Mouse (Mus musculus) spleen, postnatal 36 days (tissue): ENCODE results near the gene Rep15.

ENCODE experiments used
- DNase-seq, 2 experiments: peaks; one replicate each; pipeline ENCODE4 v3.0.0; 2022; ENCODE audit warnings: low spot score in 2 of 2, mixed read lengths in 1 of 2

Gene Rep15

GRCm38 (mm10) chr6:147029591-147029990 is 2.8 kb upstream of the Rep15 start:
- DNase-seq: no peak

- no peak for DNase-seq
Measured at GRCm38 (mm10) chr6:147030096-147030885, 2.1 kb upstream of the Rep15 start.

- peak; percentile 81 to 87 for DNase-seq
Measured at GRCm38 (mm10) chr6:147042291-147043290, 10.2 kb downstream of the Rep15 start, which contains the start of gene Mrps35. Mrps35 (plus strand) TSS chr6:147042764.

- DNase-seq: no peak
Measured at GRCm38 (mm10) chr6:147043633-147044032, 11.2 kb downstream of the Rep15 start.

- no peak for DNase-seq
Measured at GRCm38 (mm10) chr6:147049239-147049805, 16.9 kb downstream of the Rep15 start.

GRCm38 (mm10) chr6:147051666-147052065 is 19.3 kb downstream of the Rep15 start:
- no peak for DNase-seq

GRCm38 (mm10) chr6:147052440-147052839 is 20.1 kb downstream of the Rep15 start:
- no peak for DNase-seq

GRCm38 (mm10) chr6:147053785-147054646 is 21.6 kb downstream of the Rep15 start:
- no peak for DNase-seq

GRCm38 (mm10) chr6:147055374-147055977 is 23.1 kb downstream of the Rep15 start:
- DNase-seq: no peak

- DNase-seq: no peak
Measured at GRCm38 (mm10) chr6:147059326-147059725, 26.9 kb downstream of the Rep15 start.

- no peak for DNase-seq
Measured at GRCm38 (mm10) chr6:147061630-147062029, 29.2 kb downstream of the Rep15 start.

- no peak for DNase-seq
Measured at GRCm38 (mm10) chr6:147062034-147062433, 29.6 kb downstream of the Rep15 start.

GRCm38 (mm10) chr6:147062694-147063093 is 30.3 kb downstream of the Rep15 start:
- no peak for DNase-seq

GRCm38 (mm10) chr6:147064226-147064943 is 32.0 kb downstream of the Rep15 start:
- no peak for DNase-seq

GRCm38 (mm10) chr6:147064944-147065261 is 32.5 kb downstream of the Rep15 start:
- DNase-seq: no peak

GRCm38 (mm10) chr6:147075808-147076387 is 43.5 kb downstream of the Rep15 start:
- DNase-seq: no peak

- DNase-seq: no peak
Measured at GRCm38 (mm10) chr6:147076878-147077277, 44.5 kb downstream of the Rep15 start.

- no peak for DNase-seq
Measured at GRCm38 (mm10) chr6:147079919-147080318, 47.5 kb downstream of the Rep15 start.
